Mouse (Mus musculus): Measurements from ENCODE around the gene Pth2. TPM values are rescaled to one million over a fixed set of nuclear protein-coding genes. Genes with fewer than 3 reads are reported as not detected.

Pth2 gene
- polyA plus RNA-seq, 1 experiment from 2014 or later, result not detected

DNA sequence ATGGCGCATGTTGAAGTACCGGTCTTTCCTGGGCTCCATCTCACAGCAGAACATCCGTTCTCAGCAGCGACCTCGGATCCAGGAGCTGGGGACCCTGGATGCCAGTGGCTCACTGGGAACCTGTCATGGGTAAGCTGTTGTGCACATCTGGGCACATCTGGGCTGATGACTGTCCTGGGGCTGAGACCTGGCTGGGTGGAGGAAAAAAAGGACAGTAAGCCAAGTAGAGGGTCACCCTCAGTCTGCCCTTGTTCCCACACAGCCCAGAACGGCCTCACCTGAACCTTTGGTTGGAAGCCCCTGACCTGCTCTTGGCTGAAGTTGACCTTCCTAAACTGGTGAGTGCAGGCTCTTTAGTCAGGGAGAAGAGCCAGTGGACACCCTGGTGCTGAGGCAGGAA is 21.8 kb upstream of the Pth2 start:
- 98% methylated on average over 6 of the region's 6 CpGs for WGBS
- Histone ChIP-seq H3K27ac (no peak overlapping the region), H3K4me2 (replicated peaks) (no peak overlapping the region), H3K4me1 (replicated peaks; ENCODE audit: control insufficient read depth, insufficient read depth, low read length) (peaks cover 22% of the 10 kb centered on the region), H3K9me3 (ENCODE audit: control insufficient read depth, low read length) (no peaks in the 10 kb centered on the region), H3K9ac (no peak overlapping the region), H3K4me3 (replicated peaks; ENCODE audit: low read length) (no peak overlapping the region), H3K36me3 (replicated peaks; ENCODE audit: control insufficient read depth, insufficient read depth) (peaks cover 25% of the 10 kb centered on the region), H3K27me3 (ENCODE audit: control insufficient read depth, insufficient read depth, low read length) (peaks cover 16% of the 10 kb centered on the region)
- ATAC-seq (ENCODE audit: low FRiP score) (no peak), DNase-seq (ENCODE audit: low spot score) (no peak)

DNA sequence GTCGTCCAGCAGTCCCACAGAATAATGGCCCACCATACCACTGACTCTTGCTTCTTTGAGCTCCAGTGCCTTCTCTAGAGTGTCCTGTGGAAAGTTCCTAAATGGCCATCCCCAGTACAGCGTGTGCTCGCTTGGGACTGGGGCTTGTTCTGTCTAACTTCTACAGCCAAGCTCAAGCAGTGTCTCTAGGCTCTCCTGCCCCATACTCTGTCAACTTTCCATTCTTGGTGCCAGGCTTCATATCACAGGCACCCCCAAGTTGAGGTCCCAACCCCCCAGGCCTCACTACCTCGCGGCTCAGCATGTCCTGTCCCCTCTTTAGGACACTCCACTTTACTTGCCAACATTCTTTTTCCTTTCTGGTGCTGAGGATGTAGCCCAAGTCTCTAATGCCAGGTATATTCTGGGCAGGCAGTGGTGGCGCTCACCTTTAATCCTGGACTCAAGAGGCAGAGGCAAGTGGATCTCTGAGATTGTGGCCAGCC is 20.4 kb upstream of the Pth2 start:
- Histone ChIP-seq H3K4me2 (replicated peaks) (no peak overlapping the region), H3K27ac (no peak overlapping the region), H3K9me3 (ENCODE audit: control insufficient read depth, low read length) (no peaks in the 10 kb centered on the region), H3K36me3 (replicated peaks; ENCODE audit: control insufficient read depth, insufficient read depth) (peaks cover 25% of the 10 kb centered on the region), H3K4me3 (replicated peaks; ENCODE audit: low read length) (no peak overlapping the region), H3K9ac (no peak overlapping the region), H3K27me3 (ENCODE audit: control insufficient read depth, insufficient read depth, low read length) (peaks cover 30% of the 10 kb centered on the region), H3K4me1 (replicated peaks; ENCODE audit: control insufficient read depth, insufficient read depth, low read length) (peaks cover 18% of the 10 kb centered on the region)
- ATAC-seq (ENCODE audit: low FRiP score), result no peak
- 94% methylated on average over 6 of the region's 6 CpGs for WGBS
- no peak for DNase-seq (ENCODE audit: low spot score)

DNA sequence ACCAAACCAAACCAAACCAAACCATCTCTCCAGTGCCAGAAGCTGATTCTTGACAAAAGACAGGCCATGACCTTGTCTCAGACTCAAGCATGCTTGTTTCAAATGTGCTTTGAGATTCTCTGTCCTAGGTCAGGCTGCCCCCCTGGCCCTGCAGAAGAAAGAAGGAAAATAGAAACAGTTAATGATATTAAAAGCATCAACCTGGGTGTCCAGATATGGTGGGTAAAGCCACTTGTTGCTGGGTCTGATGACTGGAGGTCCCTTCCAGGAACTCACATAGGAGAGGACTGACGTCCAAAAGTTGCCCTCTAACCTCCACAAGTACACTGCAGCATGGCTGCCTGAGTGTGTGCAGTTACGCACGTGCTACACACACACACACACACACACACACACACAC is 19.9 kb upstream of the Pth2 start:
- Histone ChIP-seq H3K4me3 (replicated peaks; ENCODE audit: low read length) (no peak overlapping the region), H3K4me2 (replicated peaks) (no peak overlapping the region), H3K36me3 (replicated peaks; ENCODE audit: control insufficient read depth, insufficient read depth) (peaks cover 25% of the 10 kb centered on the region), H3K27ac (no peak overlapping the region), H3K4me1 (replicated peaks; ENCODE audit: control insufficient read depth, insufficient read depth, low read length) (peaks cover 18% of the 10 kb centered on the region), H3K27me3 (ENCODE audit: control insufficient read depth, insufficient read depth, low read length) (peaks cover 35% of the 10 kb centered on the region), H3K9me3 (ENCODE audit: control insufficient read depth, low read length) (no peaks in the 10 kb centered on the region), H3K9ac (no peak overlapping the region)
- ATAC-seq (ENCODE audit: low FRiP score) (no peak), DNase-seq (ENCODE audit: low spot score) (no peak)
- 91% methylated on average over 3 of the region's 3 CpGs for WGBS

DNA sequence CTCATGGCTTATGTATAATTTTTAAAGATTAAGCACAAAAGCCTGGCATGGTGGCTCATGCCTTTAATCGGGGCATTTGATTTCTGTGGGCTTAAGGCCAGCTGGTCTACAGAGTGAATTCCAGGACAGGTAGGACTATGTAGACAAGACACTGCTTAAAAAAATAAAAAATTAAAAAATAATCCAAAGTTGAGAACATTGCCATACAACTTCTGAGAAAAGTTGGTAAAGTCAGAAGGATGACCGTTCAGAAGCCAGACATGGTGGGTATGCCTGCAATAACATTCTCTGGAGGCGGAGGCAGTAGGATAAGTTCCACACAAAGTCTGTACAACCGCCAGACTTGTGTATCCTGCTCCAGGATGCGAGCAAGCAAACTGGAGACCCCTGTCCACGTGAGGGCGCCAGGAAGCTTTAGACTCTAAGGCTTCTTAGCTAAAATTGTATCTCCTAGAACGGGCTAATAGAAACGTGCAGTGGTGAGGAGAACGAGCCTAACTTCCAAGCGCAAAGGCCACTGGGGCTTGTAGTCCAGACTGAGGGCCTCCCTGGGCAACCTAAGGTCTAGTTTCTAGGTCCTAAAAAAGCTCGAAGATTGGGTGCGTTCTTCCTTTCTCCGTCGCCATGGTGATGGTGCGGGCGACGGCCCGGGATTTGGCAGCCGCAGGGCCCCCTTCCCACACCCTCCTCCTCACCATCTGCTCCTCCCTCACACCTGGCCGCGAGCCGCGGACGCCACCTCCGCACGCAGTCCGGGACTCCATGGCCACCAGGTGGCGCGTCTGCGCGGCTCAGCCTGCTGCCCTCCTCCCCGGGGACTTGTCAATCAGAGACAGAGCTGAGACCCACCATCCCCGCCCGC is 19.0 kb upstream of the Pth2 start:
- Histone ChIP-seq H3K27ac (0 out of 2 replicates have a peak overlapping the region, but pooled peaks have one; percentile 20), H3K27me3 (ENCODE audit: control insufficient read depth, insufficient read depth, low read length) (peaks cover 44% of the 10 kb centered on the region), H3K36me3 (replicated peaks; ENCODE audit: control insufficient read depth, insufficient read depth) (peaks cover 22% of the 10 kb centered on the region), H3K4me1 (replicated peaks; ENCODE audit: control insufficient read depth, insufficient read depth, low read length) (peaks cover 18% of the 10 kb centered on the region), H3K9ac (0 out of 2 replicates have a peak overlapping the region, but pooled peaks have one; percentile 26), H3K4me2 (replicated peaks) (peak overlapping the region; percentile 70), H3K9me3 (ENCODE audit: control insufficient read depth, low read length) (no peaks in the 10 kb centered on the region), H3K4me3 (replicated peaks; ENCODE audit: low read length) (peak overlapping the region; percentile 34)
- DNase-seq (ENCODE audit: low spot score) (peak; percentile 90), ATAC-seq (ENCODE audit: low FRiP score) (peak; percentile 92)
- WGBS, result 5% methylated on average over 35 of the region's 35 CpGs

DNA sequence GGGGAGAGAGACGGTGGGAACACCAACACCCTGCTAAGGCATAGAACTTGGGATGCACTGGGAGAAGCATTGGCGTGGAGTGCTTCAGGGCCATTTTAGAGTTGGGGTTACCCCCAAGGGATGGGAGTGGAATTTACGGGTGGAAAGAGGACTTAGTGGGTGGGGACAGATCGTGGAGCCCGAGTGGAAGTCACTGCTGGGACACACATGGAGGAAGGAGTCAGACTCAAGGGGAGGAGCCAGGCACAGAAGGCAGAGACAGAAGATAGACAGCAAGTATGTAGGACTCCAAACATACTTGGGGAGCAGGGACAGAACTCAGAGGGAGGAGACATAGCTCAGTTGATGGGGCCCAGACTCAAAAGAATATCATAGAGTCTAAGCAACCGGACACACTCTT is 18.2 kb upstream of the Pth2 start:
- H3K9me3 ChIP-seq (ENCODE audit: control insufficient read depth, low read length), result no peaks in the 10 kb centered on the region
- H3K4me3 ChIP-seq (replicated peaks; ENCODE audit: low read length), result peak overlapping the region; percentile 34
- ATAC-seq (ENCODE audit: low FRiP score), result no peak
- H3K4me1 ChIP-seq (replicated peaks; ENCODE audit: control insufficient read depth, insufficient read depth, low read length), result peaks cover 18% of the 10 kb centered on the region
- H3K27ac ChIP-seq, result no peak overlapping the region
- peak overlapping the region; percentile 70 for H3K4me2 ChIP-seq (replicated peaks)
- DNase-seq (ENCODE audit: low spot score), result no peak
- 28% methylated on average over 6 of the region's 6 CpGs for WGBS
- peaks cover 52% of the 10 kb centered on the region for H3K27me3 ChIP-seq (ENCODE audit: control insufficient read depth, insufficient read depth, low read length)
- H3K36me3 ChIP-seq (replicated peaks; ENCODE audit: control insufficient read depth, insufficient read depth), result peaks cover 22% of the 10 kb centered on the region
- H3K9ac ChIP-seq, result 0 out of 2 replicates have a peak overlapping the region, but pooled peaks have one; percentile 26

DNA sequence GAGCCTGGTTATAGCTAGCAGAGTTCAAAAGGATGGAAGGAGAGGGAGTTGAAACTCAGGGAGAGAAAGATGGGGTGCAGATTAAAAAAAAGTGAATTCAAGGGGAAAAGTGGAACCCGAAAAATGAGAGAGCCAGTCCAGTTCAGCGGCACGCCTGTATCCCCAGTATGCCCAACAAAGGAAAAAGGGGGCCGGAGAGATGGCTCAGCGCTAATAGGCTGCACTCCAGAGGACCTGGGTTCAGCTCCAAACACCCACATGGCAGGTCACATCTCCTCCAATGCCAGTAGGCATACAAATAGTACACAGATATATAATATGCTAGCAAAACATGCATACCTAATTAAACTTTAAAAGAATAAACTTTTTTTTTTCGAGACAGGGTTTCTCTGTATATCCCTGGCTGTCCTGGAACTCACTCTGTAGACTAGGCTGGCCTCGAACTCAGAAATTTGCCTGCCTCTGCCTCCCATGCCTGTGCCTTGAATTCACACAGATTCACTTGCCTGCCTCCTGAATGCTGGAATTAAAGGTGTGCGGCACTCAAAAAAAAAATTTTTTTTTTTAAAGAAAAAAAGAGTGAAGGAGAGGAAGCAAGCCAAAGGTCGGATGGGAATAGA is 17.7 kb upstream of the Pth2 start:
- H3K4me2 ChIP-seq (replicated peaks), result no peak overlapping the region
- no peak overlapping the region for H3K9ac ChIP-seq
- H3K9me3 ChIP-seq (ENCODE audit: control insufficient read depth, low read length), result no peaks in the 10 kb centered on the region
- ATAC-seq (ENCODE audit: low FRiP score) (no peak), DNase-seq (ENCODE audit: low spot score) (no peak)
- H3K36me3 ChIP-seq (replicated peaks; ENCODE audit: control insufficient read depth, insufficient read depth), result peaks cover 22% of the 10 kb centered on the region; the same call in 1 of the 2 replicates
- H3K27me3 ChIP-seq (ENCODE audit: control insufficient read depth, insufficient read depth, low read length), result peaks cover 57% of the 10 kb centered on the region
- H3K4me1 ChIP-seq (replicated peaks; ENCODE audit: control insufficient read depth, insufficient read depth, low read length), result peaks cover 23% of the 10 kb centered on the region
- H3K4me3 ChIP-seq (replicated peaks; ENCODE audit: low read length), result no peak overlapping the region
- WGBS, result 79% methylated on average over 9 of the region's 9 CpGs
- no peak overlapping the region for H3K27ac ChIP-seq

DNA sequence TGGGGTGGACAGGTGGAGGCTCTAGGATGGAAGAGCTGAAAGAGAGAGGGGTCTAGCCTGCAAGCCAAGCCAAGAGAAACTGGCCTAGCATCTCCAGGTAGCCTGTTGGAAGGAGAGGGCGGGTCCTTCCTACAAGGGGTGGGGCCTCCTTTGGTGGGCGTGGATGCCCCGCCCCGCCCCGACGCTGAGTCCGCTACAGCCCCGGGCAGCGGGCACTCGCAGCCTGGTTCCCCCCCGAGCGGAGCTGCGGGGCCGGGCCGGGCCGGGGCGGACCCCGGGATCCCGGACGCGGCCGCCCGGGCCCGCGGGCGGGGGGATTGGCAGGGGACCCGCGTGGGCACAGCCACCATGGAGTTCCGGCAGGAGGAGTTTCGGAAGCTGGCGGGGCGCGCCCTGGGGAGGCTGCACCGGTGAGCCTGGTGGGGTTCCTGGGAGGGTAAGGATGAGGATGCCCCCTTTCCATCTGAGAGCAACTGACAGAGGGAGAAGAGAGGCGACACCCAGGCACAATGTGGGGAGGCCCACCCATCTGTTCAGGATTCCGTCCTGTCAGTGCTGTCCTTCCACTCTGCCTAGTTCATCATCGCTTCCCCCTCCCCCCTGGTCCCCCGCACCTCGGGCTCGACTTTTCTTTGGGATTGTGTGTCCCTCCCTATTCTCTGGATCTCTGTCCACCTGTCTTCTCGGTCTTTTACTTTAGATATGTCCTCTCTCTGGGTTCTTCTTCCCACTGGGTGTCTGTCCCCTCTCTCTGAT is 16.9 kb upstream of the Pth2 start, which contains the start of gene Slc17a7:
Slc17a7 (plus strand) TSS at position 215 of the 756 bp plus-strand sequence.
- Histone ChIP-seq H3K27me3 (ENCODE audit: control insufficient read depth, insufficient read depth, low read length) (peaks cover 65% of the 10 kb centered on the region), H3K9me3 (ENCODE audit: control insufficient read depth, low read length) (no peaks in the 10 kb centered on the region), H3K4me1 (replicated peaks; ENCODE audit: control insufficient read depth, insufficient read depth, low read length) (peaks cover 28% of the 10 kb centered on the region), H3K4me3 (replicated peaks; ENCODE audit: low read length) (peak within 1 kb of the TSS; percentile 25), H3K4me2 (replicated peaks) (peak within 1 kb of the TSS; percentile 54), H3K36me3 (replicated peaks; ENCODE audit: control insufficient read depth, insufficient read depth) (peaks cover 17% of the 10 kb centered on the region; the same call in 1 of the 2 replicates), H3K27ac (no peak within 1 kb of the TSS), H3K9ac (peak within 1 kb of the TSS; percentile 42)
- no peak for DNase-seq (ENCODE audit: low spot score)
- no peak for ATAC-seq (ENCODE audit: low FRiP score)
- WGBS, result 3% methylated on average over 36 of the region's 41 CpGs

DNA sequence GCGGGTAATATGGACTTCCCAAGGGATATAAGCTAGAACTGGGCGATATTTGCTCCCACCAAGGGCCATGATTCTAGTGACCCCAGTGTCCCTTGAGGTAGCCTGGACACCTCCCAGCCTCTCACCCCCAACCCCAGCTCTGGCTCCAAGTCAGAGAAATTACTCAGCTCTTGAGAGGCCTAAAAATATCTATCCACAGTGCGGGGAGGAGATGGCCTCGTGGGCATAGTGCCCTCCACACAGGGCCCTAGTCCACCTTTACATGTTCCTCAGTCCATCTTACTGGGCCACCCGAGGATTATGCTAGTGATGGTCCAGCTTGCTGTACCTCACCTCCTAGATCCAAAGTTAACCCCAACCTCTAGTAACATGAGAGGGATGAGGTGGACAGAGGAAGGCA is 16.0 kb upstream of the Pth2 start:
- Histone ChIP-seq H3K27me3 (ENCODE audit: control insufficient read depth, insufficient read depth, low read length) (peaks cover 74% of the 10 kb centered on the region), H3K9ac (no peak overlapping the region)

More for the DNA sequence above, 16.0 kb upstream of the Pth2 start:
- Histone ChIP-seq H3K4me1 (replicated peaks; ENCODE audit: control insufficient read depth, insufficient read depth, low read length) (peaks cover 28% of the 10 kb centered on the region), H3K4me2 (replicated peaks) (no peak overlapping the region), H3K4me3 (replicated peaks; ENCODE audit: low read length) (no peak overlapping the region), H3K36me3 (replicated peaks; ENCODE audit: control insufficient read depth, insufficient read depth) (0 out of 2 replicates have a peak, but pooled peaks cover 9% of the 10 kb centered on the region), H3K27ac (no peak overlapping the region), H3K9me3 (ENCODE audit: control insufficient read depth, low read length) (0 out of 2 replicates have a peak, but pooled peaks cover 5% of the 10 kb centered on the region)
- WGBS, result 69% methylated on average over 5 of the region's 5 CpGs
- DNase-seq (ENCODE audit: low spot score) (no peak), ATAC-seq (ENCODE audit: low FRiP score) (no peak)

All from hindbrain, embryonic 14.5 days (tissue).